ENCODE assay signal across 8 mouse cellular contexts in genomic region chr12:73110431-73111111, GRCm38 (mm10). TPM values are rescaled to one million over a fixed set of nuclear protein-coding genes. Genes with fewer than 3 reads are reported as not detected.
DNase-seq lines count a peak whose midpoint lies in the region; ATAC-seq and TF ChIP-seq lines count a peak whose summit lies in the region.

No protein-coding gene starts in this region.

- 0 out of 2 replicates have a peak, but pooled peaks have one; percentile 51 for ATAC-seq in embryonic facial prominence, embryonic 15.5 days (ENCODE audit: insufficient number of reproducible peaks, low FRiP score, low TSS enrichment, low read depth)
- ATAC-seq in intestine, embryonic 14.5 days (replicated peaks; ENCODE audit: low FRiP score, low TSS enrichment, low read depth) = peak; percentile 58
- ATAC-seq in liver, postnatal 0 days = 0 out of 2 replicates have a peak, but pooled peaks have one; percentile 13
- ATAC-seq in stomach, embryonic 15.5 days (ENCODE audit: insufficient read depth, low FRiP score, low read depth) = peak; percentile 62; the same call in 1 of the 2 replicates

- peak overlapping the region; percentile 89; the same call in 1 of the 2 replicates for H3K27ac ChIP-seq in embryonic facial prominence, embryonic 15.5 days (replicated peaks)
- H3K27ac ChIP-seq in intestine, embryonic 14.5 days (ENCODE audit: low read depth) = no peak overlapping the region
- H3K27ac ChIP-seq in liver, postnatal 0 days (ENCODE audit: low read depth) = no peak overlapping the region
- H3K27ac ChIP-seq in stomach, embryonic 15.5 days = no peak overlapping the region

- H3K4me1 ChIP-seq in embryonic facial prominence, embryonic 15.5 days = peaks cover 29% of the 10 kb centered on the region
- H3K4me1 ChIP-seq in intestine, embryonic 14.5 days (replicated peaks; ENCODE audit: control insufficient read depth, insufficient read depth, low read length) = peaks cover 9% of the 10 kb centered on the region; the same call in 1 of the 2 replicates
- H3K4me1 ChIP-seq in liver, postnatal 0 days (ENCODE audit: insufficient read depth) = 0 out of 2 replicates have a peak, but pooled peaks cover 3% of the 10 kb centered on the region
- H3K4me1 ChIP-seq in stomach, embryonic 15.5 days = peaks cover 9% of the 10 kb centered on the region

- H3K4me2 ChIP-seq in embryonic facial prominence, embryonic 15.5 days (replicated peaks) = peak overlapping the region; percentile 98
- H3K4me2 ChIP-seq in intestine, embryonic 14.5 days (ENCODE audit: low read length) = peak overlapping the region; percentile 98
- 0 out of 2 replicates have a peak overlapping the region, but pooled peaks have one; percentile 90 for H3K4me2 ChIP-seq in liver, postnatal 0 days (ENCODE audit: low read depth, low read length)
- peak overlapping the region; percentile 100 for H3K4me2 ChIP-seq in stomach, embryonic 15.5 days

- WGBS in embryonic facial prominence, embryonic 15.5 days = 6% methylated on average over 23 of the region's 23 CpGs
- WGBS in intestine, embryonic 14.5 days = 9% methylated on average over 23 of the region's 23 CpGs
- 9% methylated on average over 23 of the region's 23 CpGs for WGBS in liver, postnatal 0 days (ENCODE audit: insufficient replicate concordance)
- WGBS in stomach, embryonic 15.5 days = 3% methylated on average over 23 of the region's 23 CpGs

- H3K9me3 ChIP-seq in embryonic facial prominence, embryonic 15.5 days (replicated peaks) = no peaks in the 10 kb centered on the region
- no peaks in the 10 kb centered on the region for H3K9me3 ChIP-seq in intestine, embryonic 14.5 days (ENCODE audit: control insufficient read depth, low read length)
- no peaks in the 10 kb centered on the region for H3K9me3 ChIP-seq in liver, postnatal 0 days (ENCODE audit: low read length)
- no peaks in the 10 kb centered on the region for H3K9me3 ChIP-seq in stomach, embryonic 15.5 days

- peak overlapping the region; percentile 88; the same call in 1 of the 2 replicates for H3K9ac ChIP-seq in embryonic facial prominence, embryonic 15.5 days
- 0 out of 2 replicates have a peak overlapping the region, but pooled peaks have one; percentile 7 for H3K9ac ChIP-seq in intestine, embryonic 14.5 days (ENCODE audit: low read length)
- H3K9ac ChIP-seq in liver, postnatal 0 days (replicated peaks) = no peak overlapping the region
- no peak overlapping the region for H3K9ac ChIP-seq in stomach, embryonic 15.5 days

- no peak for TF ChIP-seq CTCF in liver, postnatal 0 days (IDR thresholded peaks at IDR 0.05; ENCODE audit: low read depth)

- H3K27me3 ChIP-seq in embryonic facial prominence, embryonic 15.5 days = no peaks in the 10 kb centered on the region; the same call in 1 of the 2 replicates
- H3K27me3 ChIP-seq in intestine, embryonic 14.5 days (replicated peaks; ENCODE audit: control insufficient read depth, insufficient read depth, low read length) = 0 out of 2 replicates have a peak, but pooled peaks cover 3% of the 10 kb centered on the region
- peaks cover 50% of the 10 kb centered on the region for H3K27me3 ChIP-seq in liver, postnatal 0 days (ENCODE audit: insufficient read depth, low read length)
- peaks cover 13% of the 10 kb centered on the region for H3K27me3 ChIP-seq in stomach, embryonic 15.5 days (replicated peaks)

- peak overlapping the region; percentile 78 for H3K4me3 ChIP-seq in embryonic facial prominence, embryonic 15.5 days (replicated peaks)
- peak overlapping the region; percentile 70 for H3K4me3 ChIP-seq in intestine, embryonic 14.5 days (ENCODE audit: low read depth, low read length)
- H3K4me3 ChIP-seq in liver, postnatal 0 days (ENCODE audit: low read depth, low read length) = no peak overlapping the region
- H3K4me3 ChIP-seq in stomach, embryonic 15.5 days (replicated peaks) = peak overlapping the region; percentile 57

- TF ChIP-seq EP300 in liver, postnatal 0 days (IDR thresholded peaks at IDR 0.05; ENCODE audit: low read depth) = no peak

- H3K36me3 ChIP-seq in embryonic facial prominence, embryonic 15.5 days = 0 out of 2 replicates have a peak, but pooled peaks cover 6% of the 10 kb centered on the region
- no peaks in the 10 kb centered on the region for H3K36me3 ChIP-seq in intestine, embryonic 14.5 days (ENCODE audit: control insufficient read depth, insufficient read depth, low read length)
- no peaks in the 10 kb centered on the region for H3K36me3 ChIP-seq in liver, postnatal 0 days (replicated peaks; ENCODE audit: insufficient read depth, low read length)
- no peaks in the 10 kb centered on the region for H3K36me3 ChIP-seq in stomach, embryonic 15.5 days

- peak; percentile 16 to 20 for DNase-seq in cerebellum, adult 18-20 months
- no peak for DNase-seq in cerebellum, adult 9-11 months
- DNase-seq in MN1 (ENCODE audit: low spot score) = peak; percentile 92
- peak; percentile 60 for DNase-seq in intestine, embryonic 14.5 days (ENCODE audit: low spot score)
- DNase-seq in liver, postnatal 0 days = no peak
- DNase-seq in testis, postnatal 10 days (ENCODE audit: low spot score) = no peak

RNA-seq across cellular contexts. Expression of gene Six4, which starts 2.7 kb away (rescaled TPM):
- polyA plus RNA-seq in embryonic facial prominence, embryonic 15.5 days (2015; fragmentation: Nextera tagmentation; extraction: Ambion mirVana) = 4.8 and 5.2 TPM in 2 replicates
- polyA plus RNA-seq in intestine, embryonic 14.5 days (2014; fragmentation: Nextera tagmentation; extraction: Ambion mirVana) = 0.74 and 0.83 TPM in 2 replicates
- not detected in 2 replicates for polyA plus RNA-seq in liver, postnatal 0 days (2015; fragmentation: Nextera tagmentation; extraction: Ambion mirVana)
- 0.74 and 0.90 TPM in 2 replicates for polyA plus RNA-seq in stomach, embryonic 15.5 days (2015; fragmentation: Nextera tagmentation; extraction: Ambion mirVana)

RNA-seq across cellular contexts. Expression of gene Mnat1, which starts 12.9 kb away (rescaled TPM):
- 35.4 and 35.6 TPM in 2 replicates for polyA plus RNA-seq in embryonic facial prominence, embryonic 15.5 days (2015; fragmentation: Nextera tagmentation; extraction: Ambion mirVana)
- polyA plus RNA-seq in intestine, embryonic 14.5 days (2014; fragmentation: Nextera tagmentation; extraction: Ambion mirVana) = 31.0 and 34.4 TPM in 2 replicates
- 8.6 and 8.9 TPM in 2 replicates for polyA plus RNA-seq in liver, postnatal 0 days (2015; fragmentation: Nextera tagmentation; extraction: Ambion mirVana)
- polyA plus RNA-seq in stomach, embryonic 15.5 days (2015; fragmentation: Nextera tagmentation; extraction: Ambion mirVana) = 24.2 and 26.7 TPM in 2 replicates

RNA-seq across cellular contexts. Expression of gene Six1, which starts 56.9 kb away (rescaled TPM):
- 40.0 and 48.3 TPM in 2 replicates for polyA plus RNA-seq in embryonic facial prominence, embryonic 15.5 days (2015; fragmentation: Nextera tagmentation; extraction: Ambion mirVana)
- not detected in 2 replicates for polyA plus RNA-seq in intestine, embryonic 14.5 days (2014; fragmentation: Nextera tagmentation; extraction: Ambion mirVana)
- polyA plus RNA-seq in liver, postnatal 0 days (2015; fragmentation: Nextera tagmentation; extraction: Ambion mirVana) = 0.04 and 0.17 TPM in 2 replicates
- 0.08 and 0.72 TPM in 2 replicates for polyA plus RNA-seq in stomach, embryonic 15.5 days (2015; fragmentation: Nextera tagmentation; extraction: Ambion mirVana)

Comparison
In these comparisons a context has a peak if more than half of its experiments do, and no peak if none do; other contexts are left out.
1. DNase-seq: peak in cerebellum, adult 18-20 months (2 of 2), MN1 (single experiment) and intestine, embryonic 14.5 days (single experiment); none in cerebellum, adult 9-11 months (single experiment), liver, postnatal 0 days (single experiment) and testis, postnatal 10 days (single experiment).
2. H3K9ac ChIP-seq: peak in embryonic facial prominence, embryonic 15.5 days (single experiment) and intestine, embryonic 14.5 days (single experiment); none in liver, postnatal 0 days (single experiment) and stomach, embryonic 15.5 days (single experiment).
3. RNA of gene Six1, which starts 56.9 kb away (polyA plus RNA-seq): 40.0 to 48.3 TPM in embryonic facial prominence, embryonic 15.5 days; 0.08 to 0.72 TPM in stomach, embryonic 15.5 days, 0.04 to 0.17 TPM in liver, postnatal 0 days and not detected in intestine, embryonic 14.5 days; every median in the first group is over 10 times any median in the second.
4. Peak in every context shown above with its lines, with median percentiles within 50 percentile points of each other: ATAC-seq and H3K4me2 ChIP-seq.